Mouse (Mus musculus): Measurements from ENCODE around the gene Prss33. TPM values are rescaled to one million over a fixed set of nuclear protein-coding genes. Genes with fewer than 3 reads are reported as not detected.

Gene Prss33
- polyA plus RNA-seq, 1 experiment, result 0.89 TPM

DNA sequence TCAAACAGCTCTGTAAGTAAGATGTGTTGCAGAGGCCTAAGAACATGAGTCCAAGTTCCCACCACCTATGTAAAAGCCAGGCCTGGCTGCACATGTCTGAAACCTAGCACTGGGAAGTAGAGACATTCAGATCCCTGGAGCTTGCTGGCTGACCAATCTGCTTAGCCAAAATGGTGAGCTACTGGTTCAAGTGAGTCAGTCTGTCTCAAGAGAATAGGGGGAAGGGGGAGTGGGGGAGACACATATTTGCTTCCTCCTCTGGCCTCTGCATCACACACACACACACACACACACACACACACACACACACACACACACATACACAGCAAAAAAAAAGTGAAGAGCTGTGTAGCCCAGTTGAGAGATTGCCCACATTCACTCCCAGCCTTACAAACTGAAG is 52.5 kb downstream of the Prss33 start:
- Histone ChIP-seq H3K36me3 (ENCODE audit: control insufficient read depth, insufficient read depth, low read length) (no peaks in the 10 kb centered on the region), H3K27ac (ENCODE audit: control insufficient read depth, insufficient read depth, low read depth, low read length) (no peak overlapping the region), H3K4me1 (ENCODE audit: control insufficient read depth, insufficient read depth, low read length) (peaks cover 10% of the 10 kb centered on the region), H3K27me3 (ENCODE audit: control insufficient read depth, insufficient read depth, low read length) (no peaks in the 10 kb centered on the region), H3K4me3 (ENCODE audit: control insufficient read depth, low read depth, low read length) (no peak overlapping the region)
- no peak for TF ChIP-seq CTCF (IDR thresholded peaks at IDR 0.05; ENCODE audit: control insufficient read depth, insufficient read depth, insufficient replicate concordance, low read depth, low read length)
- TF ChIP-seq POLR2A (IDR thresholded peaks at IDR 0.05; ENCODE audit: control insufficient read depth, low read depth, low read length), result no peak

Other genes starting within 250 kb of the Prss33 start
- 45.3 and 57.6 TPM in 2 replicates for gene Zfp13, start 236.6 kb downstream of the Prss33 start, polyA plus RNA-seq (2012; rRNA removed)
- gene Zscan10, start 235.2 kb downstream of the Prss33 start, polyA plus RNA-seq (2012; rRNA removed), result 4.5 and 4.9 TPM in 2 replicates
- gene Mmp25, start 190.8 kb downstream of the Prss33 start, polyA plus RNA-seq (2012; rRNA removed), result 0.35 and 0.36 TPM in 2 replicates
- 1.0 and 1.5 TPM in 2 replicates for gene Bicdl2, start 175.6 kb downstream of the Prss33 start, polyA plus RNA-seq (2012; rRNA removed)
- gene Hcfc1r1, start 162.5 kb downstream of the Prss33 start, polyA plus RNA-seq (2012; rRNA removed), result 54.9 and 64.9 TPM in 2 replicates
- gene Thoc6, start 162.2 kb downstream of the Prss33 start, polyA plus RNA-seq (2012; rRNA removed), result 9.8 and 9.9 TPM in 2 replicates
- gene Tnfrsf12a, start 158.6 kb downstream of the Prss33 start, polyA plus RNA-seq (2012; rRNA removed), result 1.2 and 1.7 TPM in 2 replicates
- gene Cldn6, start 156.8 kb downstream of the Prss33 start, polyA plus RNA-seq (2012; rRNA removed), result 0.16 and 0.19 TPM in 2 replicates
- gene Cldn9, start 152.0 kb downstream of the Prss33 start, polyA plus RNA-seq (2012; rRNA removed), result 0.27 and 0.72 TPM in 2 replicates
- gene 1520401A03Rik, start 113.3 kb downstream of the Prss33 start, polyA plus RNA-seq (2012; rRNA removed), result 6.7 and 7.1 TPM in 2 replicates
- 78.6 and 88.6 TPM in 2 replicates for gene Pkmyt1, start 109.7 kb downstream of the Prss33 start, polyA plus RNA-seq (2012; rRNA removed)
- gene Paqr4, start 95.2 kb downstream of the Prss33 start, polyA plus RNA-seq (2012; rRNA removed), result 0.69 and 0.85 TPM in 2 replicates
- 0.80 and 0.97 TPM in 2 replicates for gene Kremen2, start 90.2 kb downstream of the Prss33 start, polyA plus RNA-seq (2012; rRNA removed)
- 155 and 178 TPM in 2 replicates for gene Flywch1, start 64.5 kb downstream of the Prss33 start, polyA plus RNA-seq (2012; rRNA removed)
- gene Flywch2, start 50.0 kb downstream of the Prss33 start, polyA plus RNA-seq (2012; rRNA removed), result 11.8 and 14.8 TPM in 2 replicates
- gene Srrm2, start 45.5 kb downstream of the Prss33 start, polyA plus RNA-seq (2012; rRNA removed), result 259 and 286 TPM in 2 replicates
- 1,587 and 1,813 TPM in 2 replicates for gene Elob, start 6.9 kb downstream of the Prss33 start, polyA plus RNA-seq (2012; rRNA removed)
- gene Prss32, start 7.8 kb upstream of the Prss33 start, polyA plus RNA-seq (2012; rRNA removed), result 0.30 and 0.36 TPM in 2 replicates
- gene Prss41, start 8.1 kb upstream of the Prss33 start, polyA plus RNA-seq (2012; rRNA removed), result 12.2 and 13.8 TPM in 2 replicates
- gene Prss21, start 32.0 kb upstream of the Prss33 start, polyA plus RNA-seq (2012; rRNA removed), result 208 and 246 TPM in 2 replicates
- gene Dcpp1, start 44.8 kb upstream of the Prss33 start, polyA plus RNA-seq (2012; rRNA removed), result 0.34 and 0.67 TPM in 2 replicates
- not detected in 2 replicates for gene Dcpp2, start 44.8 kb upstream of the Prss33 start, polyA plus RNA-seq (2012; rRNA removed)
- not detected in 2 replicates for gene Dcpp3, start 81.4 kb upstream of the Prss33 start, polyA plus RNA-seq (2012; rRNA removed)
- gene Sbp, start 105.6 kb upstream of the Prss33 start, polyA plus RNA-seq (2012; rRNA removed), result not detected in 2 replicates
- gene Sbpl, start 119.2 kb upstream of the Prss33 start, polyA plus RNA-seq (2012; rRNA removed), result not detected in 2 replicates
- not detected in 2 replicates for gene Prss30, start 144.5 kb upstream of the Prss33 start, polyA plus RNA-seq (2012; rRNA removed)
- not detected in 2 replicates for gene Prss22, start 162.0 kb upstream of the Prss33 start, polyA plus RNA-seq (2012; rRNA removed)
- gene Prss27, start 202.1 kb upstream of the Prss33 start, polyA plus RNA-seq (2012; rRNA removed), result not detected in 2 replicates
- gene Kctd5, start 237.4 kb upstream of the Prss33 start, polyA plus RNA-seq (2012; rRNA removed), result 11.5 and 11.9 TPM in 2 replicates